Mouse (Mus musculus) forebrain, embryonic 10.5 days (tissue): Measurements from ENCODE around the gene Cd47. TPM values are rescaled to one million over a fixed set of nuclear protein-coding genes. Genes with fewer than 3 reads are reported as not detected.

Source experiments
- DNase-seq: peaks from one replicate; pipeline ENCODE4 v3.0.0-alpha.2; 2017; ENCODE audit warnings: low spot score; ENCODE audit errors: extremely low spot score
- H3K27ac ChIP-seq: fragments of 300-500 bp; sonication (generic); 2 replicates; pipeline ENCODE4 v1.5.1; 2016; ENCODE audit warnings: mild to moderate bottlenecking
- H3K27me3 ChIP-seq: fragments of 300-500 bp; sonication (generic); 2 replicates; pipeline ENCODE4 v1.6.1; 2016; ENCODE audit warnings: mild to moderate bottlenecking; ENCODE audit not compliant: poor library complexity, severe bottlenecking
- H3K36me3 ChIP-seq: fragments of 300-500 bp; sonication (generic); replicated peaks from 2 replicates; pipeline ENCODE4 v1.6.1; 2016; ENCODE audit warnings: mild to moderate bottlenecking, moderate library complexity
- H3K4me1 ChIP-seq: fragments of 300-500 bp; sonication (generic); 2 replicates; pipeline ENCODE4 v1.6.1; 2016
- H3K4me3 ChIP-seq: fragments of 300-500 bp; sonication (generic); 2 replicates; pipeline ENCODE4 v1.5.1; 2016; ENCODE audit warnings: mild to moderate bottlenecking, moderate library complexity
- H3K9me3 ChIP-seq: fragments of 300-500 bp; sonication (generic); 2 replicates; pipeline ENCODE4 v1.6.1; 2016; ENCODE audit warnings: mild to moderate bottlenecking, moderate library complexity
- WGBS: fragments of 180-500 bp; shearing (Covaris S2); methylation state at CpG from one replicate; pipeline ENCODE4 v1.1.7; 2016; 5-methylcytosine and 5-hydroxymethylcytosine counted together
- polyA plus RNA-seq: library from polyadenylated mRNA; unstranded; fragments of >200 nt; fragmentation: Nextera tagmentation; extraction: Ambion mirVana; gene quantifications from 2 replicates; pipeline ENCODE4 v1.2.1, GENCODE M21; 2016

Cd47 gene
- polyA plus RNA-seq, 1 experiment from 2014 or later = 32.8 TPM

DNA sequence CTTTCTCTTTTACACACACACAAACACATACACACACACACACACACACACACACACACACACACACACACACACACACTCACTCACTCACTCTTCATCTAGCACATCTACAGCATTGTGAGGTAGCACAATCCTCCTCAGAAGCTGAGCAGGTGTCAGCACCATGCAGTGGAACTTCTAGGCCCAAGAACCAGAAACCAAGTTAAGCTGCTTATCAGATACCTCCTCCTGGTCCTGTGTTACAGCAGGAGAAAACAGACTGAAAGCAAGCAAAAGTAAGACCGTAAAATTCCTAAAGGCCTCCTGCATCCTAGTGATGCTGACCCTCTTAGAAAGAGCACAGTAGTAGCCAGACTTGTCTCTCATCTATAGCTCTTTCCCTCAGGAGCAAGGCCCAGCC, 67.9 kb downstream of the Cd47 start:
- Histone ChIP-seq H3K27me3 (no peaks in the 10 kb centered on the region), H3K4me1 (no peaks in the 10 kb centered on the region), H3K36me3 (peaks cover 30% of the 10 kb centered on the region), H3K9me3 (peaks cover 7% of the 10 kb centered on the region), H3K27ac (no peak overlapping the region), H3K4me3 (no peak overlapping the region)
- 91% methylated on average over 1 of the region's 1 CpGs for WGBS
- DNase-seq = no peak

DNA sequence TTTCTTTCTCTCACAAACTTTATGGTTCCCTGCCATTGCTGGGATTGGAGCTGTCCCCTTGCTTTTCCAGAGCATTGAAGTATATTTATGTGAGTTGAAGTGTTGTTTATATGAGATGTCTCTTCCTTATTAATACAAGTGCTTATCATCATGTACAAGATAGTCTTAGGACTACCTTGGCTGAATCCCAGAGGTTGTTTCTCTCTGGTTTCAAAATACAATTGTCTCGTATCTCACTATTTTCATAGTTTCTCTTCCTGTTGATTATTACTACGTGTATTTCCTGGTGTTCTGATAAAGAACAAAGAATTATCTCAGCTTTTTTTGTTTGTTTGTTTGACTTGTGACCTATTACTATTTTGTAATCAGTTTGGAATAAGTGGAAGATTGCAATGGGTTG, 73.6 kb downstream of the Cd47 start:
- WGBS = 87% methylated on average over 2 of the region's 2 CpGs
- no peak for DNase-seq
- H3K36me3 ChIP-seq = peaks cover 11% of the 10 kb centered on the region
- H3K4me3 ChIP-seq = no peak overlapping the region
- H3K27ac ChIP-seq = no peak overlapping the region
- no peaks in the 10 kb centered on the region for H3K27me3 ChIP-seq
- no peaks in the 10 kb centered on the region for H3K4me1 ChIP-seq
- no peaks in the 10 kb centered on the region for H3K9me3 ChIP-seq

DNA sequence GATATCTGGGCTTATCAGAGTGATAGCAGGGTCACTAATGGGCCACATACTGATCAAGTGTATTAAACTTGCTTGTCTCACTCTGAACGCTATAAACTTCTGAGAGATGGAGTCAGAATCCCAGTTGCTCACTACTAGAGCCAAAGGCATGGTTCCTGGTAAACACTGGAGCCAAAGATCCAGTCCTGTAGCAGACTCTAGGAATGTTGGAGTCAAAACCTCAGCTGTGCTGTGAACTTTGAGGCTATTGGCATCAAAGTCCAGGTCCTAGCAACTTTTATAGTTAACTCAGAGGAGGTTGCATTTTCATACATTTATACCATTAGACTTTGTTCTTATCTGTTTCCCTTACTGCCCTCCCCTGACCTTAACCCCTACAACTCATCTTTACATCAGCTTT, 74.2 kb downstream of the Cd47 start:
- WGBS = 89% methylated on average over 1 of the region's 1 CpGs
- H3K27me3 ChIP-seq = no peaks in the 10 kb centered on the region
- no peak for DNase-seq
- H3K4me1 ChIP-seq = no peaks in the 10 kb centered on the region
- H3K9me3 ChIP-seq = no peaks in the 10 kb centered on the region
- H3K4me3 ChIP-seq = no peak overlapping the region
- H3K36me3 ChIP-seq = peaks cover 5% of the 10 kb centered on the region; the same call in 1 of the 2 replicates
- no peak overlapping the region for H3K27ac ChIP-seq

DNA sequence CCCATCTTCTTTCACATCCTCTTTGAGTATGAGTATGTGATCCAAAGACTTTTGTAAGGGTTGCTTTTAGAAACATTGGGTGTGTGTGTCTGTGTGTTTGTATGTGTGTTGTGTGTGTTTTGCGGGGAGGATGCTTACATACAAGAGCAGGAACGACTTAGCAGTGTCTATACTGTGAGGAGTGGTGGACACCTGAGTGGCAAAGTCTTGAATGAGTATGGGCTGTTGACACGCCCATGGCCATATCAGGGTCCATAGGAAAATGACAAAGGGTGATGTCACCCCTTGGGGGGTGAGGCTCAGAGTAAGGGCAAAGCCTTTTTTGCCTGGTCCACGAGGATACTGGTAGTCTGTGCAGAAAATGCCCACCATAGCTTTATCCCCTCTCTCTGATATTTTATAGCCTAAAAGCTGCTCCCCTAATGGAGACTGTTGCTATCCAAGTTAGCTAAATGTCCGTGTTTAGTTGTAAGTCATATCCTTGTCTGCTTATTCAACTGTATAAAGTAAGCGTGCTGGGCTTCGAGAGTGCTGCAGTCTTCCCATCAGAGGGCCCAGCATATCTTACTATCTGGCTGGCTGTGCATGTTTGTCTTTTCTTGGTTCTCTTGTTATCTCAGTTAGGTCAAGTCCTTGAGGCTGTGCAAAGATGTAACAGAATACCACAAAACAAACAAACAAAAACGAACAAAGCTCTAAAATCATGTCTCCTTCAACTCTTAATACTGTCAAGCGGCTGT, 76.1 kb downstream of the Cd47 start:
- Histone ChIP-seq H3K4me3 (no peak overlapping the region), H3K4me1 (no peaks in the 10 kb centered on the region), H3K27ac (no peak overlapping the region), H3K27me3 (no peaks in the 10 kb centered on the region), H3K9me3 (no peaks in the 10 kb centered on the region), H3K36me3 (no peaks in the 10 kb centered on the region)
- 94% methylated on average over 9 of the region's 9 CpGs for WGBS
- no peak for DNase-seq

DNA sequence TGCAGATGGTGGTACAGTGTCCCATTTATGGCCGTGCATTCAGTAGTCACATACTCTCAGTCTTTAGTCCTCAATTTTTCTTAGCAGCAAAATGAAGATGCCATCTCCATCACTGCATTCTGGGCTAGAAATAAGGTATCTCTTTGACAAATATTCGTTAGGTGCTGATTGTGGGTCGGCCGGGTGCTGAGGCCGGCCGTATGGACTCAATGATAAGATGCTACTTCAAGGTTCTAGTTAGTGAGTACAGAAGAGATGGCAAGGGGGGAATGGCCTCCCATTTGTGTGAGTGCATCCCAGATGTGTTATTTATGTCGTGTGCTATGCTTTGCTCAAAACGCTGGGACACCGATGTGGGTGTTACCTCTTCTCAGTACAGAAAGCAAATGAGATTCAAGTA, 76.9 kb downstream of the Cd47 start:
- Histone ChIP-seq H3K36me3 (no peaks in the 10 kb centered on the region), H3K9me3 (no peaks in the 10 kb centered on the region), H3K27me3 (no peaks in the 10 kb centered on the region), H3K4me1 (no peaks in the 10 kb centered on the region), H3K4me3 (no peak overlapping the region), H3K27ac (no peak overlapping the region)
- WGBS = 96% methylated on average over 9 of the region's 9 CpGs
- no peak for DNase-seq

DNA sequence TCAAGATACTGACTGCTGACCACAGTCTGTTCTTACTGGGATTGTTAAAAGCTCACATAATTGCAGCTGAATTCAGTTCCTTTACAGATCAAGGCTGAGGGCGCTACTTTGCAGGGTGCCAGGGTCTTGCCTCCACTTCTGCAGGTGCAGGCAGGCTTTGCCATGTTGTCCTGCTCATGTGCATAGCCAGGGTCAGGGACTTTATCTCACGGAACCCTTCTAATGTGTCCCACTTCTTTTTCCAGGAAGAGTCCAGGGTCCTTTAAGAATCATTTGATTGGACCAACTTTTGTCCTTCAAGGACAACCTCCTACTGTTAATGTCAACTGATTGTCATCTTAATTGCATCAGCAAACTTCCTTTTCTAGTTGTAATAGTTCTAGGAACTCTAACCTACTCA, 77.7 kb downstream of the Cd47 start:
- 93% methylated on average over 2 of the region's 2 CpGs for WGBS
- no peaks in the 10 kb centered on the region for H3K4me1 ChIP-seq
- H3K27ac ChIP-seq = no peak overlapping the region
- H3K27me3 ChIP-seq = no peaks in the 10 kb centered on the region
- H3K4me3 ChIP-seq = no peak overlapping the region
- no peaks in the 10 kb centered on the region for H3K36me3 ChIP-seq
- H3K9me3 ChIP-seq = no peaks in the 10 kb centered on the region
- no peak for DNase-seq

DNA sequence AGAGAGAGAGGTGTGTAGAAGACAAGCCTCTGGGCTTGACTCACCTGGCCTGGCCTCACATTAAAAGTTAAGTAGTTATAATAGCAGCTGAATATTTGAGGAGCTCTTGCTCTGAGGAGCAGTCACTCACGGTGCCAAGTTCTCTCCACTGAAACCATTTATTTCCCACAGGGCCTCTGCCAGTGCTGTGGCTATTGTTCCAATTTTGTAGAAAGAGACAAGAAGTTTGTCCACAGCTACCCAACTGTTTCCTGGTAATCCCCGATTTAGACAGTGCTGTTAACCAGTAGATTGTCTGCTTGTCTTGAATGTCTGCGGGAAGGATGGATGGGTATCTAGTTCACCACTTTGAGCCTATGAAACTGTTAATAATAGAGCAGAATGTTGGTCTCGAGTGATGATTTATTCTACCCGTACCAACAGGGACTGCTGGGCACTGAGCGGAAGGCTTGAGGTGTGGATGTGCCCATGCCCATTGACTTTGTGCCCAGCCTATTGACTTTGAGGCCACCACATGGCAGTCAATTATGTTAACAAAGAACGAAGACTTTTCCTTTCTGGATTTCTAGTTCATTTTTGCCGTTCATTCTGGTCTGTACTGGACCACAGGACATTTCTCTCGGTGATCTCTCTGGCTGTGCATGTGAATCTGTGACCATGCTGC, 86.2 kb downstream of the Cd47 start:
- Histone ChIP-seq H3K4me1 (no peaks in the 10 kb centered on the region), H3K27ac (no peak overlapping the region), H3K27me3 (no peaks in the 10 kb centered on the region), H3K36me3 (peaks cover 8% of the 10 kb centered on the region; the same call in 1 of the 2 replicates), H3K9me3 (no peaks in the 10 kb centered on the region), H3K4me3 (no peak overlapping the region)
- 95% methylated on average over 9 of the region's 9 CpGs for WGBS
- no peak for DNase-seq

DNA sequence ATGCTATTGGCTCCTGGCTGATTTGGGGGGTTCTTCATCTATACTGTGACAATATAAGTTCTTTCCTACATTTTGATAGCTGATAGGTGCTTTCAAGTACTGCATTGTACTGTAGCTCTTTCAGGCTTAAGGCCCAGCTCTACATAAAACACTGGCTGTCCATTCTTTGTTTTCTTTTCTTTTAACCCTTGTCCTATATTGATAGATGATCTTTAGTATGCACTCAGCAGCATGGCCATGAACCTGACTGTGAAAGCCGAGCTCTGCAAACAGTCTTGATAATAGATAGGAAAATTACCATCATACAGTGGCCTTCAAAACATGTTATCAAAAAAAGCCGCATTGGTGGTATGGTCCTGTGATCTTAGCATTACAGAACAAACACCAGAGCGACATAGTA, 87.0 kb downstream of the Cd47 start:
- no peak overlapping the region for H3K4me3 ChIP-seq
- H3K27me3 ChIP-seq = no peaks in the 10 kb centered on the region
- H3K4me1 ChIP-seq = no peaks in the 10 kb centered on the region
- no peak overlapping the region for H3K27ac ChIP-seq
- WGBS = 87% methylated on average over 3 of the region's 3 CpGs
- peaks cover 14% of the 10 kb centered on the region for H3K36me3 ChIP-seq
- no peak for DNase-seq
- H3K9me3 ChIP-seq = peaks cover 4% of the 10 kb centered on the region; the same call in 1 of the 2 replicates

DNA sequence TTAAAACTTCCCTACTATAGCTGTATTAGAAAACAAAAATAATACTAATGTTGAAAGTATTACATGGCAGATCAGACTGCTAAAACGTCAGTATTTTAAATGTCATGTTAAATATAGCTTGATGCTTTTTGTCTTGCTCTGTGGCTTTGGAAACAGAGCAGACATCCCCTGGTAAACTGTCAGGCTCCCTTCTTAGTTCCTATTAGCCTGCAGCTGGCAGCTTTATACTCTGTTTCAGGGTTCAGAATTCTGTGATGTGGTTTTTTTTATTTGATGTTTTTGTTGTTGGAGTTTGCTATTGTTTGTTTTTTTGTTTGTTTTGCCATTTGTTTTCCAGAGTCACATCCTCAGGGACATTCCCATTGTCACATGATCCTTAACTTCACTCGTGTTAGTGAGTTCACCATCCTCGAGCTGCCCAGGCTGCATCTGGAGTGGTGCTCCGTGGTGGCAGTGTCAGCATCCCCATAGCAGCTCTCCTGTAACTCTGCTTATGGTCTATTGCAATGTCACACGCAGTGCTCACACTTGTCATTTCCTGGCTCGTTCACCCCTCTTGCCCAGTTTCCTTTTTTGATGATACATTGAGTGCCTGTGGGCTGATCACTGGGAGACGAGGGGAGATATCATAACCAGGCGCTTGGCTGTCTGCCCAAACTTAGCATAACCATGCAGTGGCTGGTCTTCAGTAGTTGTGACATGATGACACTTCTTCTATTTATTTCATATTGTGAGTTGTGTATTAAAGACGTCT, 87.7 kb downstream of the Cd47 start:
- no peak overlapping the region for H3K27ac ChIP-seq
- peaks cover 6% of the 10 kb centered on the region; the same call in 1 of the 2 replicates for H3K9me3 ChIP-seq
- no peaks in the 10 kb centered on the region for H3K27me3 ChIP-seq
- 86% methylated on average over 9 of the region's 9 CpGs for WGBS
- H3K36me3 ChIP-seq = peaks cover 15% of the 10 kb centered on the region
- H3K4me3 ChIP-seq = no peak overlapping the region
- no peaks in the 10 kb centered on the region for H3K4me1 ChIP-seq
- DNase-seq = no peak

DNA sequence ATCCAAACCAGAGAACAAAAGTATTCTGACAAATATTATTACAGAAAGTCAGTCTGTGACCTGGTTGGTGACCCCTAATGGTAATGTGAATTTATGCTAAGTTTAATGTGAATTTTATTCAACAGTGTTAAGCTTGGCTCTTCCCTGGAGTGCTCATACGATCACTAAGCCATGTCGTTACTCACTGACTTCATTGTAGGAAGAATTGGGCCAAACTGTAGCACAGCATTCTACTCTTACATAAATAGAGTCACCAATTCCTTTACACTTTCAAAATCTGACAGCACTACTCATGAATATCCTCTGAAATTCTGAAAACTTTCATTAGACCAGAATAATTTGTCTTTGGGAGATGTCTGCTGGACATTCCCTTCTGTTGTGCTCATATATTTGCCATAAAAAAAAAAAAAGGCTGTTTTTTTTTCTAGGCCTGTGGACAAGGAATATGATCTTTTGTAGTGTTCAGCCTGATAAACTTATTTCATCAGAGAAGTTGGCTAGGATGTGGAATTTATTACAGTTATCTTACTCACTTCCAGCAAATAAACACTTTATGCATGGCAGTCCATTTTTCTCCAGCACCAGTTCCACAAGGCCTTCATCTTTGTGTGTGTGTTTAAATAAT, 88.8 kb downstream of the Cd47 start:
- 91% methylated on average over 2 of the region's 2 CpGs for WGBS
- Histone ChIP-seq H3K27me3 (no peaks in the 10 kb centered on the region), H3K4me3 (no peak overlapping the region)

DNA sequence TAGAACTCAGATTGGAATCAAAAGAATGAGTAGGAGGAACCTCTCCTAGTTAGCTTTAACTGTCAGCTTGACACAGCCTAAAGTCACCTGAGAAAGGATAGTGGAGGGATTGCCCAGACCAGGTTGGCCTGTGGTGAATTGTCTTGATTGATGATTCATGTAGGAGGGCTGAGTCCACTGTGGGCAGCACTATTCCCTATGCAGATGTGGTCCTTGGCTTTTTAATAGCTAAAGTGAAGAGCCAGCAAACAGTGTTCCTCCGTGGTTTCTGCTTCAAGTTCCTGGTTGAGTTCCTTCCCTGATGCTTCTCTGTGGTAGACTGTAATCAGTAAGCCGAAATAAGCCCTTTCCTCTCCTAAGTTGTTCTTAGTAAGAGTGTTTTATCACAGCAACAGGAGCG, 91.9 kb downstream of the Cd47 start:
- Histone ChIP-seq H3K27me3 (no peaks in the 10 kb centered on the region), H3K4me3 (no peak overlapping the region), H3K27ac (no peak overlapping the region), H3K36me3 (peaks cover 7% of the 10 kb centered on the region), H3K4me1 (peaks cover 9% of the 10 kb centered on the region), H3K9me3 (peaks cover 6% of the 10 kb centered on the region; the same call in 1 of the 2 replicates)
- no peak for DNase-seq
- 95% methylated on average over 3 of the region's 3 CpGs for WGBS

More for the DNA sequence above, 88.8 kb downstream of the Cd47 start:
- no peak for DNase-seq
- no peak overlapping the region for H3K27ac ChIP-seq
- peaks cover 15% of the 10 kb centered on the region for H3K36me3 ChIP-seq
- peaks cover 6% of the 10 kb centered on the region; the same call in 1 of the 2 replicates for H3K9me3 ChIP-seq
- H3K4me1 ChIP-seq = peaks cover 1% of the 10 kb centered on the region; the same call in 1 of the 2 replicates

DNA sequence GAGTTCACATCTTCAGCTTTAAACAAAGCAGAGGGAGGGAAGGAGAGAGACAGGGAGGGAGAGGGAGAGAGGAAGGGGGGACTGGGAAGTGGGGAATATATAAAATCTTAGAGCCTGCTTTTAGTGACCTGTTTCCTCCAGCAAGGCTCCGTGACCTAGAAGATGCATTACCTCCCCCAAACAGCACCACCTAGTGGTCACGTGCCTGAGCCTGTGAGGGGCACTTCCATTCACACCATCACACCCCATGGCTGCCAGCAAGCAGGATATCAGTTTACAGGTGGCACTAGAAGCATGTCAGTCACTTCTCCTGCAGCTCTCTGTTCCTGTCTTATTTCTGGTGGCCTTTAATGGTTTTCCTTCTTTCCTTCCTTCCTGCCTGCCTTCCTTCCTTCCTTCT, 92.6 kb downstream of the Cd47 start:
- H3K4me3 ChIP-seq = no peak overlapping the region
- H3K36me3 ChIP-seq = peaks cover 7% of the 10 kb centered on the region
- peaks cover 6% of the 10 kb centered on the region; the same call in 1 of the 2 replicates for H3K9me3 ChIP-seq
- no peaks in the 10 kb centered on the region for H3K27me3 ChIP-seq
- no peak for DNase-seq
- peaks cover 9% of the 10 kb centered on the region for H3K4me1 ChIP-seq
- 68% methylated on average over 2 of the region's 2 CpGs for WGBS
- no peak overlapping the region for H3K27ac ChIP-seq
